ENCODE assay signal across 23 mouse cellular contexts in the genomic region with DNA sequence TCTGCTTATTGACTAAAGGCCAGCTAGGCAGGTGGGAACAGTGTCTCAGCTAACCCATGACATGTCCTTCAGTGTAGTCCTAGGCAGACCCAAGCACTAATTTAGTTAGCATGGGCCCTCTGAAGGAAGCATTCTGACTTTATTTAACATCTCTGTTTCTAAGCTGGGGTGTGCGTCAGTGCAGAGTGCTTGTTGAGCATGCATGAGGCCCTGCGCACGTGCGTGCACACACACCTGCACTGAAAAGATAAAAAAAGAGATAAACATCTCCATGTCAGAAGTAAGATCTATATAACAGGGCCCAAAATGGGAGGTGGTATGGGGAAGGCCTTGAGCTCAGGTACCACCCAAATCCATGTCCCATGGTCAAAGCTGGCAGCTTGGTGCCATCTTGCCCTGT.
DNase-seq lines count a peak whose midpoint lies in the region; ATAC-seq and TF ChIP-seq lines count a peak whose summit lies in the region.
"Had no signal": no experiment of that assay in that cellular context is flagged by ENCODE, and none has a peak within 500 bp of the region (broad histone marks: within the 10 kb centered on the region; RNA-seq: fewer than 3 reads in every experiment).

No protein-coding gene starts in this region.

- H3K36me3 ChIP-seq in thymus, adult 2 months (ENCODE audit: control insufficient read depth, insufficient read depth, low read length): no peaks in the 10 kb centered on the region
- H3K36me3 ChIP-seq in forebrain, embryonic 16.5 days (ENCODE audit: control insufficient read depth, insufficient read depth): no peaks in the 10 kb centered on the region
- H3K36me3 ChIP-seq: embryonic facial prominence, embryonic 10.5 days; embryonic facial prominence, embryonic 12.5 days; forebrain, embryonic 15.5 days; G1E had no signal

- no peak for TF ChIP-seq CTCF in thymus, adult 2 months (IDR thresholded peaks at IDR 0.05; ENCODE audit: borderline replicate concordance, control insufficient read depth, extremely low read depth, insufficient read depth, low read length, poor library complexity)

- H3K4me3 ChIP-seq in thymus, adult 2 months (ENCODE audit: control insufficient read depth, insufficient read depth, low read length): no peak overlapping the region
- H3K4me3 ChIP-seq in forebrain, embryonic 16.5 days (replicated peaks; ENCODE audit: low read length): no peak overlapping the region
- H3K4me3 ChIP-seq: embryonic facial prominence, embryonic 10.5 days; embryonic facial prominence, embryonic 12.5 days; forebrain, embryonic 13.5 days; forebrain, embryonic 15.5 days had no signal

- H3K9ac ChIP-seq in forebrain, embryonic 16.5 days (replicated peaks; ENCODE audit: low read depth, low read length): no peak overlapping the region
- H3K9ac ChIP-seq: embryonic facial prominence, embryonic 12.5 days; forebrain, embryonic 13.5 days; forebrain, embryonic 15.5 days had no signal

- no peak overlapping the region for H3K4me2 ChIP-seq in forebrain, embryonic 16.5 days (ENCODE audit: low read length)
- H3K4me2 ChIP-seq: embryonic facial prominence, embryonic 12.5 days; forebrain, embryonic 13.5 days; forebrain, embryonic 15.5 days had no signal

- H3K27me3 ChIP-seq in thymus, adult 2 months (ENCODE audit: control insufficient read depth, insufficient read depth, low read length): no peaks in the 10 kb centered on the region
- H3K27me3 ChIP-seq in forebrain, embryonic 16.5 days (replicated peaks; ENCODE audit: control insufficient read depth, insufficient read depth, low read length): no peaks in the 10 kb centered on the region
- H3K27me3 ChIP-seq: CH12.LX; embryonic facial prominence, embryonic 12.5 days; forebrain, embryonic 13.5 days; forebrain, embryonic 15.5 days; Patski had no signal

- no peak for TF ChIP-seq POLR2A in thymus, adult 2 months (IDR thresholded peaks at IDR 0.05; ENCODE audit: control insufficient read depth, extremely low read depth, insufficient read depth, low read length, poor library complexity)

- no peak for ATAC-seq in forebrain, embryonic 16.5 days
- ATAC-seq: activated CD4-positive, CD25-positive, alpha-beta regulatory T cell, adult 4 months; CD4-positive, CD25-positive, alpha-beta regulatory T cell, adult 4 months; forebrain, embryonic 13.5 days; forebrain, embryonic 15.5 days; Patski had no signal

- H3K27ac ChIP-seq in thymus, adult 2 months (ENCODE audit: control insufficient read depth, insufficient read depth, low read length): peak overlapping the region; percentile 22; the same call in 1 of the 2 replicates
- no peak overlapping the region for H3K27ac ChIP-seq in forebrain, embryonic 16.5 days (ENCODE audit: low read length)
- H3K27ac ChIP-seq: embryonic facial prominence, embryonic 12.5 days; forebrain, embryonic 13.5 days; forebrain, embryonic 15.5 days had no signal

- H3K9me3 ChIP-seq in forebrain, embryonic 16.5 days (ENCODE audit: control insufficient read depth, low read length): no peaks in the 10 kb centered on the region
- H3K9me3 ChIP-seq: embryonic facial prominence, embryonic 10.5 days; embryonic facial prominence, embryonic 12.5 days; forebrain, embryonic 13.5 days; forebrain, embryonic 15.5 days; G1E had no signal

- H3K4me1 ChIP-seq in thymus, adult 2 months (replicated peaks; ENCODE audit: control insufficient read depth, insufficient read depth, low read length): peaks cover 15% of the 10 kb centered on the region
- H3K4me1 ChIP-seq in forebrain, embryonic 16.5 days (replicated peaks; ENCODE audit: control insufficient read depth, insufficient read depth, low read length): no peaks in the 10 kb centered on the region
- H3K4me1 ChIP-seq: forebrain, embryonic 13.5 days; forebrain, embryonic 15.5 days had no signal

- 60% methylated on average over 4 of the region's 4 CpGs for WGBS in thymus, adult 2 months
- WGBS in forebrain, embryonic 16.5 days: 97% methylated on average over 4 of the region's 4 CpGs

- DNase-seq in thymus, adult 2 months: no peak
- DNase-seq in thymus, adult 18-20 months: no peak
- peak; percentile 55 for DNase-seq in thymus, postnatal 14 days
- peak; percentile 44 for DNase-seq in thymus, postnatal 4 days
- DNase-seq in urinary bladder, adult 18-20 months (ENCODE audit: low spot score in 2 of 2): no peak
- DNase-seq: adrenal gland, adult 8-10 months; adrenal gland, postnatal 14 days; adrenal gland, postnatal 36 days; B cell, adult 2 months; cerebellum, adult 2 months; cerebellum, adult 9-10 months; cerebellum, postnatal 10 days; cerebellum, postnatal 25 days had no signal

Comparison
In these comparisons a context has a peak if more than half of its experiments do, and no peak if none do; other contexts are left out.
1. DNase-seq: peak in thymus, postnatal 14 days (single experiment) and thymus, postnatal 4 days (single experiment); none in thymus, adult 2 months (single experiment), thymus, adult 18-20 months (0 of 2) and urinary bladder, adult 18-20 months (0 of 2).